Mouse (Mus musculus) kidney, adult 18-20 months (tissue): ENCODE results near the gene Olfr106-ps.

Source experiments
- DNase-seq: peaks from one replicate; pipeline ENCODE4 v3.0.0; 2021

The Olfr106-ps gene

GRCm38 (mm10) chr17:37390093-37390492 lies at the start of gene Olfr106-ps:
TSS of gene Olfr106-ps (plus strand) at chr17:37390393.
- no peak for DNase-seq

DNA sequence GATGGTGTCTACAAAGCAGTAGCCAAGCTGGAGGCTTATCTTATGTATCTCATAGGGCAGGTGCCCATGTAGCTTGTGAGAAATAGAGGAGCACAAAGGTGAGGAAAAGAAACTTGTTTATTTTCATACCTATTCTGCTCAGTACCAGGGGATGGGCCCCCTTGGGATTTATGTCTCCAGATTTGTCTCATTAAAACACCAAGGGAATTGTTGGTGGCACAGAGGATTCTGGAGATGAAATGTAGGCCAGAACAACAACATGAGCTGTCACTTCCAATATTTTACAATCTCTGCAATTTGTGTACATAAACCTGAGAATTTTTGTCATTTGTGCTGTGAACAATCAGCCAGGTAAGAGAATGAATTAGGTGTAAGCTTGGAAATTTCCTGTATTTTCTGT lies 30.9 kb upstream of the Olfr106-ps start, which contains the start of gene Olfr104-ps:
Gene Olfr104-ps, plus strand, starts transcription at position 301 of the 400 bp plus-strand sequence.
- no peak for DNase-seq

DNA sequence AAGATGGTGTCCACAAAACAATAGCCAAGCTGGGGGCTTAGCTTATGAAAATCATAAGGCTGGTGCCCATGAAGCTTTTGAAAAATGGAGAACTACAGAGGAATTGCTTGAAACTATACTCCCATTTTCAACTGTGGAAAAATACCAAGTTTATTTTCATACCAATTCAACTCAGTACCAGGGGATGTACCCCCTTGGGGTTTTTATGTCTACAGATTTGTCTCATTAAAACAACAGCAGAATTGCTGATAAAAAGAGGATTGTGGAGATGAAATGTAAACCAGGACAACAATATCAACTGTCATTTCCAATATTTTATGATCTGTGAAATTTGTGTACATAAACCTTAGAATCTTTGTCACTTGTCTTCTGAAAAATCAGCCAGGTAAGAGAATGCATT lies 11.5 kb upstream of the Olfr106-ps start, which contains the start of gene Olfr105-ps:
Gene Olfr105-ps, plus strand, starts transcription at position 301 of the 400 bp plus-strand sequence.
- DNase-seq: no peak

DNA sequence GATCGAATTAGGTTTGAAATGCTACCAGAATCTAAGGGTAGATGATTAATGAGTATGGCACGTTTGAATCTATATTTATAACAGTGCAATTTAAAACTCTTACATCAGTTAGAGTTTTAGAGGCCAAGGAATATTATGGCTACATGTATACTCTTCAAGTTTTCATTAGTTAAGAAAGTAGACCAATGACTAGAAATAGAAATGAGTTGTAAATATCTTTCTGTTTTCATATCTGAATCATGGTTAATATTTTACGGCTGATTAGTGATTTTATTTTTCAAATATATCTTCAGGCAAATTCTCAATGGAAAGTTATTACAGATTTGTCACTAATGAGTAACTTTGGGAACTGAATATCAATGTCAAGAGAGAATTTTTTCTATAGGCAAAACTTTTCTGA lies 8.7 kb downstream of the Olfr106-ps start, which contains the start of gene Olfr107:
Gene Olfr107, plus strand, starts transcription at position 301 of the 400 bp plus-strand sequence.
- no peak for DNase-seq

- no peak for DNase-seq
Measured at GRCm38 (mm10) chr17:37413380-37413779, 23.2 kb downstream of the Olfr106-ps start.

- no peak for DNase-seq
Measured at GRCm38 (mm10) chr17:37445180-37445579, 55.0 kb downstream of the Olfr106-ps start, which contains the start of gene Olfr108. TSS of gene Olfr108 (plus strand) at chr17:37445480.
